Mouse (Mus musculus) limb, embryonic 14.5 days (tissue): ENCODE measurements around the gene Spice1. TPM values are rescaled to one million over a fixed set of nuclear protein-coding genes. Genes with fewer than 3 reads are reported as not detected.

Experiments used
- ATAC-seq: fragments of 200-750 bp; cut with Nextera tagmentation; 2 replicates; pipeline ENCODE4 v1.8.0; 2017; ENCODE audit warnings: low read depth, moderate number of reproducible peaks, moderate TSS enrichment; ENCODE audit not compliant: low FRiP score
- DNase-seq: peaks from one replicate; pipeline ENCODE4 v3.0.0-alpha.2; 2015; ENCODE audit warnings: low spot score
- H3K27ac ChIP-seq: fragments of 300-500 bp; sonication (generic); replicated peaks from 2 replicates; pipeline ENCODE4 v1.5.1; 2014; ENCODE audit warnings: low read depth, mild to moderate bottlenecking, low read length, moderate library complexity, mixed read lengths
- H3K27me3 ChIP-seq: fragments of 300-500 bp; sonication (generic); 2 replicates; pipeline ENCODE4 v1.6.1; 2014; ENCODE audit warnings: low read length, mixed read lengths; ENCODE audit not compliant: control insufficient read depth, insufficient read depth
- H3K36me3 ChIP-seq: fragments of 300-500 bp; sonication (generic); 2 replicates; pipeline ENCODE4 v1.6.1; 2014; ENCODE audit warnings: mild to moderate bottlenecking, low read length, moderate library complexity, mixed read lengths; ENCODE audit not compliant: control insufficient read depth, insufficient read depth
- H3K4me1 ChIP-seq: fragments of 300-500 bp; sonication (generic); 2 replicates; pipeline ENCODE4 v1.6.1; 2014; ENCODE audit warnings: antibody characterized with exemption, low read length, mixed read lengths; ENCODE audit not compliant: control insufficient read depth, insufficient read depth
- H3K4me2 ChIP-seq: fragments of 300-500 bp; sonication (generic); replicated peaks from 2 replicates; pipeline ENCODE4 v1.6.1; 2014; ENCODE audit warnings: low read depth, mild to moderate bottlenecking, low read length, moderate library complexity; ENCODE audit not compliant: severe bottlenecking
- H3K4me3 ChIP-seq: fragments of 300-500 bp; sonication (generic); replicated peaks from 2 replicates; pipeline ENCODE4 v1.5.1; 2014; ENCODE audit warnings: low read length
- H3K9ac ChIP-seq: fragments of 300-500 bp; sonication (generic); 2 replicates; pipeline ENCODE4 v1.6.1; 2014; ENCODE audit warnings: mild to moderate bottlenecking, low read depth, low read length, moderate library complexity; ENCODE audit not compliant: severe bottlenecking
- H3K9me3 ChIP-seq: fragments of 300-500 bp; sonication (generic); 2 replicates; pipeline ENCODE4 v1.6.1; 2016; ENCODE audit warnings: low read length; ENCODE audit not compliant: control insufficient read depth
- POLR2A ChIP-seq: fragments of 200-500 bp; IDR thresholded peaks from 2 replicates; pipeline ENCODE4 v1.8.0; 2012; ENCODE audit warnings: inconsistent platforms, mild to moderate bottlenecking, moderate library complexity, borderline replicate concordance; ENCODE audit not compliant: insufficient read depth, insufficient read length; ENCODE audit errors: extremely low read depth
- WGBS: fragments of 180-500 bp; shearing (Covaris S2); extraction: QIAGEN DNeasy Blood & Tissue Kit; methylation state at CpG from one replicate; pipeline ENCODE4 v1.1.7; 2014; 5-methylcytosine and 5-hydroxymethylcytosine counted together
- polyA plus RNA-seq, 2 experiments: library from polyadenylated mRNA; depleted of rRNA in 1 of 2; stranded (reverse) in 1 of 2; unstranded in 1 of 2; fragments of >200 nt; fragmentation: Nextera tagmentation in 1 of 2; extraction: Ambion mirVana in 1 of 2; gene quantifications; 2 replicates each; pipeline versions ENCODE4 v1.2.1 to v1.2.3; 2012 to 2014

Gene Spice1
- polyA plus RNA-seq (2012; rRNA removed), result 30.0 and 34.4 TPM in 2 replicates
- polyA plus RNA-seq (2014; fragmentation: Nextera tagmentation; extraction: Ambion mirVana), result 25.6 and 28.9 TPM in 2 replicates

DNA sequence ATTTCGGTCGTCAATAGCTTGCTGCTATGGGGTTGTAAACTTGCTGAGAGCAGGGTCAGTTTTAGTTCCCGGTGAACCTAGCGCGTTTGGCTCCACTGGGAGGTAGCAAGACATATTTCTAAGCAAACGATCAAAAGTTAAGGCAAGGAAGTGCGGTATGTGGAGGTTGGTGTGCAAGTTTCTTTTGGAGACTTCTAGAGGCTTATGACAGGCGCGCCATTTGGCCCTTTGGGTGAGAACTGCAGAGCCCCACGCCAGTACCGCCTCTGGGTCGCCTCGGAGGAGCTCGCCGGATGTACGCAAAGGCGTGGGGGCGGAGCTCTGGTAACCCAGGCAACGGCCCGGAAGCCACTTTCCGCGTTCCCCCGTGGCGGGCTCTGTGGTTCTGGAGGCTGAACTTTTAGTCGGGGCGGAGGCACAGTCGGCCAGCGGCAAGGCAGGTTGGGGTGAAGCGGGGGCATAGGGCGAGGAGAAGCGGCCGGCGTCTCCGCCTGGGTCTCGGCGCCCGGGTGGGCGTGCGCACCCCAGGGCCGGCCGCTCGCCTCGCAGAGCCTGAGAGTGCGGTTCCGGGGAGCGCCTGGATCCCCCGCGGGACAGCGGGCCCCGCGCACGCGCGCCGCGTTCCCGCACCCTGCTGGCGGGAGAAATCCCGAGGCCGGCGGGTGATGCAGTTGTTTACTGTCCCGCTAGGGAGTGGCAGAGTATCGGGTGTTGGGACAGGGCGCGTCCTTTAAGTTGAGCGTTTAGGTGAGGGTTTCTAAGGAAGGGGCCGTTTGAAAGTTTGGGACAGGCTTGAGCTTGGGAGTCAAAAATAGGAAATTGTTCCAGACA, at the start of gene Spice1:
Spice1 (plus strand) TSS at position 51 of the 831 bp plus-strand sequence.
- under 1% methylated on average over 43 of the region's 67 CpGs for WGBS

GRCm38 (mm10) chr16:44299438-44300093, 47.4 kb upstream of the Spice1 start:
- no peak for TF ChIP-seq POLR2A
- Histone ChIP-seq H3K27me3 (no peaks in the 10 kb centered on the region), H3K27ac (no peak overlapping the region), H3K9me3 (no peaks in the 10 kb centered on the region), H3K9ac (no peak overlapping the region), H3K4me2 (no peak overlapping the region), H3K4me1 (no peaks in the 10 kb centered on the region), H3K4me3 (no peak overlapping the region), H3K36me3 (no peaks in the 10 kb centered on the region)
- ATAC-seq, result no peak
- 79% methylated on average over 20 of the region's 20 CpGs for WGBS
- DNase-seq, result no peak

More for the DNA sequence above, at the start of gene Spice1:
- Histone ChIP-seq H3K9me3 (no peaks in the 10 kb centered on the region), H3K4me1 (peaks cover 8% of the 10 kb centered on the region; the same call in 1 of the 2 replicates), H3K9ac (peak within 1 kb of the TSS; percentile 86), H3K4me3 (peak within 1 kb of the TSS; percentile 86), H3K27me3 (no peaks in the 10 kb centered on the region), H3K27ac (peak within 1 kb of the TSS; percentile 88), H3K36me3 (no peaks in the 10 kb centered on the region), H3K4me2 (peak within 1 kb of the TSS; percentile 54)
- TF ChIP-seq POLR2A, result peak; percentile 45; the same call in 1 of the 2 replicates
- DNase-seq (peak; percentile 91), ATAC-seq (peak; percentile 99)

DNA sequence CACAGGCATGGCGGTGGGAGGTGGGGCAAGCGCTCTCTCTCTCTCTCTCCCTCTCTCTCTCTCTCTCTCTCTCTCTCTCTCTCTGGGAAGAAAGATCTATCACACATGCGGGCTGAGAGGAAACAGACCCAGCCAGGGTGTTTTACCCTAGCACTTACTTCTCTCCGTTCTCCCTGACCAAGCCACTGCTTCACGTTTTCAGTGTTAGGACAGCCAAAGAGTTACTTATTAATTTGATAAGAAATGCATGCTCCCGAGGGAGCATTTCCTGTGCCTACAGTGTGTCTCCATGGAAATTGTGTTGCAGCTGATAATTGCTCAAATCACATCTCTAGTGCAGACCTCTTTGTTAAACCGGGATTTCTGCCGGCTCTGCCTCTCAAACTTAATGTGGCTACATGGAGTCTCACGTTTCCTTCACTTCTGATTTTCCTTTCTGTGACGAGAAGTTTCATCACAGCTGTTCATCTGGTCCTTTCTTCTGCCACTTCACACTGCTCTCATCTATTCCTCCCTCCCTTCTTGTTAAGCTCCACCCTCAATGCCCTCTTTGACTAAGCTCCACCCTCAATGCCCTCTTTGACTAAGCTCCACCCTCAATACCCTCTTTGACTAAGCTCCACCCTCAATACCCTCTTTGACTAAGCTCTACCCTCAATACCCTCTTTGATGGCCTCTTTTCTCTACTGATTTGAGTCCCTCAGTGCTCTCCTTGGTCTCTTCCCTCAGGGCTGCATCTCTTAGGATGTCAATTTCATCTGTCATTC, 44.6 kb upstream of the Spice1 start:
- Histone ChIP-seq H3K4me2 (no peak overlapping the region), H3K36me3 (no peaks in the 10 kb centered on the region), H3K27me3 (no peaks in the 10 kb centered on the region), H3K4me3 (no peak overlapping the region), H3K27ac (no peak overlapping the region), H3K9me3 (no peaks in the 10 kb centered on the region), H3K4me1 (no peaks in the 10 kb centered on the region), H3K9ac (no peak overlapping the region)
- ATAC-seq (no peak), DNase-seq (no peak)
- WGBS, result 48% methylated on average over 10 of the region's 10 CpGs
- TF ChIP-seq POLR2A, result no peak

DNA sequence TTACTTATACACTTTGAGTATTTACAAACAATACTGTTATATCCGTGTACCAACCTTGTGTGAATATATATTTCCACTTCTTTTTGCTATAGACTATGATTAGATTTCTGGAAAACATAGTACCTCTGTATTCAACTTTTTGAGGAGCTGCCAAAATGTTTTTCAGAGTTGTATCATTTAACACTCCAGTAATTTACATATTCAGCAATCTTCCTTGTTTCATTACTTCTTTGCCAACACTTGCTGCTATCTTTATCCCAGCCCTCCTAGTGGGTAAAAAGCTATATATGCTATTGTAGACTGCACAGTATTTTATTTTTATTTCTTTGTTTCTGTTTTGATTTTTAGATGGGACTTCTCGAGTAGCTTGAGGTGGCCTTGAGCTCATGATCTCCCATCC, 43.1 kb upstream of the Spice1 start:
- no peak for ATAC-seq
- WGBS, result 74% methylated on average over 2 of the region's 2 CpGs
- H3K9ac ChIP-seq, result no peak overlapping the region

GRCm38 (mm10) chr16:44305606-44306005, 41.3 kb upstream of the Spice1 start:
- TF ChIP-seq POLR2A, result no peak
- H3K9me3 ChIP-seq, result no peaks in the 10 kb centered on the region
- H3K4me1 ChIP-seq, result no peaks in the 10 kb centered on the region
- WGBS, result 40% methylated on average over 3 of the region's 3 CpGs
- H3K27me3 ChIP-seq, result no peaks in the 10 kb centered on the region
- DNase-seq (no peak), ATAC-seq (no peak)
- no peak overlapping the region for H3K4me3 ChIP-seq
- no peak overlapping the region for H3K4me2 ChIP-seq
- H3K36me3 ChIP-seq, result no peaks in the 10 kb centered on the region
- no peak overlapping the region for H3K27ac ChIP-seq
- H3K9ac ChIP-seq, result no peak overlapping the region

More for the DNA sequence above, 43.1 kb upstream of the Spice1 start:
- no peaks in the 10 kb centered on the region for H3K36me3 ChIP-seq
- no peaks in the 10 kb centered on the region for H3K27me3 ChIP-seq
- TF ChIP-seq POLR2A, result no peak
- H3K4me3 ChIP-seq, result no peak overlapping the region
- no peaks in the 10 kb centered on the region for H3K9me3 ChIP-seq
- H3K27ac ChIP-seq, result no peak overlapping the region
- no peak for DNase-seq
- no peak overlapping the region for H3K4me2 ChIP-seq
- no peaks in the 10 kb centered on the region for H3K4me1 ChIP-seq
